8 mouse cellular contexts compared by ENCODE assay signal in the genomic region with DNA sequence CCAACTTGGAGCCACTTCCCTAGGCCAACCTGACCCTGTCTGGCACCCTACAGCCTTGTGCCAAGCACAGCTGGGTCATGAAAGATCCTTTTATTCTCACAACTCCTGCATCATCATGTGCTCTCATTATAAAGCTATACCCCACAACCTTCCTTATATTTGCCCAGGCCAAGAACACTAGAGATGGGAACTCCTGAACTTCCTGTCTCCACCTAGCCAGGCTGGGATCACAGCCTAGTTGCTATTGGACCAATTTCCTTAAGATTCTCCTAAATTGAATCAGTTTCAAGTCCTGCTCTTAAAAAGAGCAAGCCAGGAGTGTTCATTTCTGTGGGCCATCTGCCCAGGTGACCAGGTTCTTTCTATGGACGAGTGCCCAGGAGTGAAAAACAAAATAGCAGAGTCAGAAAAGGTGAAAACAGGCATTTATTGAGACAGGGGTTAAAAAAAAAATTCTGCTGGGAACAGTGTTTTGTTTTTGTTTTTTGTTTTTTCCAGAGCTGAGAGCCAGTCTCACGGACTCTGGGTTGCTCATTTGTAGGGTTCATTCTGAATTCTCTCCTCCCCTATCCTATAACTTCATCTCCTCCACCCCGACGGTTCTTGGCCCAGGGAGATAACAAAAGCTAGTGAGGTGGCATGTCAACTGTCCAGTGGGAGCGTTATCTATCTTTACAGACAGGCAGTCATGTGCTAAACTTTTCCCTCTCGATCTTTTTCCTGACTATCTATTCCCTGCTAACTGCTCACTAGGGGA. TPM values are rescaled to one million over a fixed set of nuclear protein-coding genes. Genes with fewer than 3 reads are reported as not detected.
A peak's percentile ranks its signal among the peaks of the same experiment; 100 is the strongest.
DNase-seq lines count a peak whose midpoint lies in the region; ATAC-seq lines count a peak whose summit lies in the region.

No protein-coding gene starts in this region.

- ATAC-seq in hindbrain, embryonic 16.5 days = no peak
- ATAC-seq in midbrain, embryonic 13.5 days = no peak

- H3K36me3 ChIP-seq in hindbrain, embryonic 16.5 days (ENCODE audit: control insufficient read depth, insufficient read depth, low read length) = no peaks in the 10 kb centered on the region
- H3K36me3 ChIP-seq in midbrain, embryonic 13.5 days = no peaks in the 10 kb centered on the region

- H3K9ac ChIP-seq in hindbrain, embryonic 16.5 days (ENCODE audit: low read depth, low read length) = peak overlapping the region; percentile 96
- H3K9ac ChIP-seq in midbrain, embryonic 13.5 days (replicated peaks) = peak overlapping the region; percentile 89

- H3K9me3 ChIP-seq in hindbrain, embryonic 16.5 days (ENCODE audit: control insufficient read depth, low read length) = no peaks in the 10 kb centered on the region
- H3K9me3 ChIP-seq in midbrain, embryonic 13.5 days = no peaks in the 10 kb centered on the region

- 13% methylated on average over 6 of the region's 6 CpGs for WGBS in hindbrain, embryonic 16.5 days
- WGBS in midbrain, embryonic 13.5 days = 13% methylated on average over 6 of the region's 6 CpGs

- H3K4me1 ChIP-seq in hindbrain, embryonic 16.5 days (ENCODE audit: control insufficient read depth, insufficient read depth, low read depth, low read length) = peaks cover 19% of the 10 kb centered on the region
- peaks cover 29% of the 10 kb centered on the region for H3K4me1 ChIP-seq in midbrain, embryonic 13.5 days (replicated peaks)

- peak overlapping the region; percentile 89 for H3K27ac ChIP-seq in hindbrain, embryonic 16.5 days (ENCODE audit: low read depth, low read length)
- H3K27ac ChIP-seq in midbrain, embryonic 13.5 days = peak overlapping the region; percentile 91

- H3K4me2 ChIP-seq in hindbrain, embryonic 16.5 days (ENCODE audit: low read length) = peak overlapping the region; percentile 91
- peak overlapping the region; percentile 86 for H3K4me2 ChIP-seq in midbrain, embryonic 13.5 days (replicated peaks)

- H3K4me3 ChIP-seq in hindbrain, embryonic 16.5 days (ENCODE audit: low read length) = peak overlapping the region; percentile 95
- H3K4me3 ChIP-seq in midbrain, embryonic 13.5 days (replicated peaks) = peak overlapping the region; percentile 87

- no peaks in the 10 kb centered on the region for H3K27me3 ChIP-seq in hindbrain, embryonic 16.5 days (replicated peaks; ENCODE audit: control insufficient read depth, insufficient read depth, low read length)
- H3K27me3 ChIP-seq in midbrain, embryonic 13.5 days = no peaks in the 10 kb centered on the region

- peak; percentile 14 for DNase-seq in adrenal gland, postnatal 10 days
- DNase-seq in adrenal gland, adult 8-10 months = no peak
- DNase-seq in spleen, postnatal 10 days (ENCODE audit: low spot score in 2 of 2) = peak; percentile 37 to 69
- DNase-seq in spleen, postnatal 14 days (ENCODE audit: low spot score in 2 of 2) = no peak
- DNase-seq in gastrocnemius, adult 18-20 months (ENCODE audit: low spot score) = no peak
- DNase-seq in B cell, adult 2 months = no peak

RNA-seq across cellular contexts. Expression of gene Rabgef1, which starts 0.8 kb away (rescaled TPM):
- total RNA-seq in adrenal gland, postnatal 10 days (2021) = 10 to 100 TPM; 35.6 to 41.5 TPM
- 10 to 100 TPM; 32.0 to 53.7 (median 39.0) TPM for total RNA-seq in adrenal gland, adult 8-10 months (2022)
- 40.0 and 41.7 TPM in 2 replicates for polyA plus RNA-seq in hindbrain, embryonic 16.5 days (2015; fragmentation: Nextera tagmentation; extraction: Ambion mirVana)
- polyA plus RNA-seq in midbrain, embryonic 13.5 days (2015; fragmentation: Nextera tagmentation; extraction: Ambion mirVana) = 39.7 and 40.3 TPM in 2 replicates
- total RNA-seq in gastrocnemius, adult 18-20 months (2021) = 100 to 1,000 TPM in 1 of 2 experiments, 10 to 100 TPM in 1; 91.2 to 116 TPM

RNA-seq across cellular contexts. Expression of gene Kctd7, which starts 26.2 kb away (rescaled TPM):
- total RNA-seq in adrenal gland, postnatal 10 days (2021) = 1 to 10 TPM; 5.3 to 8.5 TPM
- total RNA-seq in adrenal gland, adult 8-10 months (2022) = 10 to 100 TPM; 14.5 to 19.6 (median 17.4) TPM
- 18.9 and 19.5 TPM in 2 replicates for polyA plus RNA-seq in hindbrain, embryonic 16.5 days (2015; fragmentation: Nextera tagmentation; extraction: Ambion mirVana)
- polyA plus RNA-seq in midbrain, embryonic 13.5 days (2015; fragmentation: Nextera tagmentation; extraction: Ambion mirVana) = 11.0 and 12.2 TPM in 2 replicates
- 1 to 10 TPM; 2.6 to 3.6 TPM for total RNA-seq in gastrocnemius, adult 18-20 months (2021)

RNA-seq across cellular contexts. Expression of gene Tmem248, which starts 46.0 kb away (rescaled TPM):
- 10 to 100 TPM; 48.6 to 54.3 TPM for total RNA-seq in adrenal gland, postnatal 10 days (2021)
- total RNA-seq in adrenal gland, adult 8-10 months (2022) = 10 to 100 TPM; 69.6 to 86.9 (median 75.6) TPM
- polyA plus RNA-seq in hindbrain, embryonic 16.5 days (2015; fragmentation: Nextera tagmentation; extraction: Ambion mirVana) = 26.0 and 26.6 TPM in 2 replicates
- 22.7 and 24.0 TPM in 2 replicates for polyA plus RNA-seq in midbrain, embryonic 13.5 days (2015; fragmentation: Nextera tagmentation; extraction: Ambion mirVana)
- total RNA-seq in gastrocnemius, adult 18-20 months (2021) = 10 to 100 TPM; 43.4 to 44.3 TPM

Comparison
In these comparisons a context has a peak if more than half of its experiments do, and no peak if none do; other contexts are left out.
1. DNase-seq: peak in adrenal gland, postnatal 10 days (single experiment) and spleen, postnatal 10 days (2 of 2); none in adrenal gland, adult 8-10 months (single experiment), spleen, postnatal 14 days (0 of 2), gastrocnemius, adult 18-20 months (single experiment) and B cell, adult 2 months (0 of 2).